Mouse (Mus musculus): Measurements from ENCODE around the gene Bcl2. TPM values are rescaled to one million over a fixed set of nuclear protein-coding genes. Genes with fewer than 3 reads are reported as not detected.
A peak's percentile ranks its signal among the peaks of the same experiment; 100 is the strongest.

The Bcl2 gene
- polyA plus RNA-seq, 1 experiment from 2014 or later = 18.5 TPM

- 76% methylated on average over 3 of the region's 3 CpGs for WGBS
- Histone ChIP-seq H3K4me3 (ENCODE audit: low read length) (no peak overlapping the region), H3K27ac (ENCODE audit: low read length) (no peak overlapping the region), H3K27me3 (ENCODE audit: control insufficient read depth, insufficient read depth, low read depth, low read length) (no peaks in the 10 kb centered on the region), H3K9me3 (ENCODE audit: control insufficient read depth, low read length) (no peaks in the 10 kb centered on the region), H3K9ac (ENCODE audit: low read length) (no peak overlapping the region), H3K36me3 (ENCODE audit: control insufficient read depth, insufficient read depth, low read length) (no peaks in the 10 kb centered on the region), H3K4me2 (ENCODE audit: low read depth, low read length) (no peak overlapping the region), H3K4me1 (replicated peaks; ENCODE audit: control insufficient read depth, insufficient read depth, low read length) (peaks cover 2% of the 10 kb centered on the region; the same call in 1 of the 2 replicates)
- no peak for ATAC-seq (ENCODE audit: low read depth)
Measured at GRCm38 (mm10) chr1:106618814-106619213, 95.3 kb downstream of the Bcl2 start.

DNA sequence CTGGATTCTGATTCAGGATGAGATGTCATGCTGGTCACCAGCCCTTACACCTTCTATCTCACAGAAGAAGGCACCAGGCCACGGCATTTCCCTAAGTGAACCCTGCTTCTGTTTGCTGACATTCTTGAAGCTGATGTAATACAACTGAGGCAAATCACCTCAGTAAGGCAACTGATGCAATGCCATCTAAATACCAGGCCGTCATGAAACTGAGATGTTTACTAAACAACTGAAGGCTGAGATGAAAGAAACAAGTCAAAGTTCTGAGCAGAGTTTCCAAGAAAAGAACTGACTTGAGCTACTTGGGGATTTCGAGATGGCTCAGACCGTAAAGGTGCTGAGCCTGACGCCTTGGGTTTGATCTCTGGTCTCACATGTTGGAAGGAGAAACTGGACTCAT is 97.1 kb downstream of the Bcl2 start:
- H3K9ac ChIP-seq (ENCODE audit: low read length) = no peak overlapping the region
- no peak for ATAC-seq (ENCODE audit: low read depth)
- H3K9me3 ChIP-seq (ENCODE audit: control insufficient read depth, low read length) = no peaks in the 10 kb centered on the region
- H3K4me1 ChIP-seq (replicated peaks; ENCODE audit: control insufficient read depth, insufficient read depth, low read length) = peaks cover 4% of the 10 kb centered on the region; the same call in 1 of the 2 replicates
- H3K36me3 ChIP-seq (ENCODE audit: control insufficient read depth, insufficient read depth, low read length) = no peaks in the 10 kb centered on the region
- H3K27me3 ChIP-seq (ENCODE audit: control insufficient read depth, insufficient read depth, low read depth, low read length) = no peaks in the 10 kb centered on the region
- no peak overlapping the region for H3K4me2 ChIP-seq (ENCODE audit: low read depth, low read length)
- no peak overlapping the region for H3K27ac ChIP-seq (ENCODE audit: low read length)
- WGBS = 73% methylated on average over 5 of the region's 5 CpGs
- H3K4me3 ChIP-seq (ENCODE audit: low read length) = no peak overlapping the region

GRCm38 (mm10) chr1:106613371-106613770 is 100.7 kb downstream of the Bcl2 start:
- ATAC-seq (ENCODE audit: low read depth) = no peak
- H3K9me3 ChIP-seq (ENCODE audit: control insufficient read depth, low read length) = no peaks in the 10 kb centered on the region
- H3K4me2 ChIP-seq (ENCODE audit: low read depth, low read length) = no peak overlapping the region
- H3K9ac ChIP-seq (ENCODE audit: low read length) = no peak overlapping the region
- H3K27me3 ChIP-seq (ENCODE audit: control insufficient read depth, insufficient read depth, low read depth, low read length) = no peaks in the 10 kb centered on the region
- no peaks in the 10 kb centered on the region for H3K36me3 ChIP-seq (ENCODE audit: control insufficient read depth, insufficient read depth, low read length)
- H3K4me3 ChIP-seq (ENCODE audit: low read length) = no peak overlapping the region
- H3K27ac ChIP-seq (ENCODE audit: low read length) = no peak overlapping the region
- WGBS = 77% methylated on average over 5 of the region's 5 CpGs
- H3K4me1 ChIP-seq (replicated peaks; ENCODE audit: control insufficient read depth, insufficient read depth, low read length) = peaks cover 8% of the 10 kb centered on the region

- H3K9ac ChIP-seq (ENCODE audit: low read length) = no peak overlapping the region
- H3K27ac ChIP-seq (ENCODE audit: low read length) = no peak overlapping the region
- no peak for ATAC-seq (ENCODE audit: low read depth)
- H3K9me3 ChIP-seq (ENCODE audit: control insufficient read depth, low read length) = no peaks in the 10 kb centered on the region
- H3K4me2 ChIP-seq (ENCODE audit: low read depth, low read length) = no peak overlapping the region
- H3K27me3 ChIP-seq (ENCODE audit: control insufficient read depth, insufficient read depth, low read depth, low read length) = no peaks in the 10 kb centered on the region
- no peaks in the 10 kb centered on the region for H3K36me3 ChIP-seq (ENCODE audit: control insufficient read depth, insufficient read depth, low read length)
- 66% methylated on average over 8 of the region's 8 CpGs for WGBS
- H3K4me1 ChIP-seq (replicated peaks; ENCODE audit: control insufficient read depth, insufficient read depth, low read length) = peaks cover 8% of the 10 kb centered on the region
- no peak overlapping the region for H3K4me3 ChIP-seq (ENCODE audit: low read length)
Measured at GRCm38 (mm10) chr1:106612166-106613031, 101.7 kb downstream of the Bcl2 start.

- H3K36me3 ChIP-seq (ENCODE audit: control insufficient read depth, insufficient read depth, low read length) = no peaks in the 10 kb centered on the region
- no peak for ATAC-seq (ENCODE audit: low read depth)
- 69% methylated on average over 6 of the region's 6 CpGs for WGBS
Measured at GRCm38 (mm10) chr1:106611246-106611645, 102.8 kb downstream of the Bcl2 start.

GRCm38 (mm10) chr1:106608098-106608778 is 105.8 kb downstream of the Bcl2 start:
- Histone ChIP-seq H3K4me3 (ENCODE audit: low read length) (no peak overlapping the region), H3K36me3 (ENCODE audit: control insufficient read depth, insufficient read depth, low read length) (no peaks in the 10 kb centered on the region), H3K27ac (ENCODE audit: low read length) (peak overlapping the region; percentile 80), H3K27me3 (ENCODE audit: control insufficient read depth, insufficient read depth, low read depth, low read length) (no peaks in the 10 kb centered on the region), H3K4me1 (replicated peaks; ENCODE audit: control insufficient read depth, insufficient read depth, low read length) (peaks cover 17% of the 10 kb centered on the region), H3K4me2 (ENCODE audit: low read depth, low read length) (no peak overlapping the region), H3K9me3 (ENCODE audit: control insufficient read depth, low read length) (no peaks in the 10 kb centered on the region), H3K9ac (ENCODE audit: low read length) (peak overlapping the region; percentile 32; the same call in 1 of the 2 replicates)
- peak; percentile 86 for ATAC-seq (ENCODE audit: low read depth)
- WGBS = 29% methylated on average over 4 of the region's 4 CpGs

More at GRCm38 (mm10) chr1:106611246-106611645, 102.8 kb downstream of the Bcl2 start:
- Histone ChIP-seq H3K4me2 (ENCODE audit: low read depth, low read length) (no peak overlapping the region), H3K4me3 (ENCODE audit: low read length) (no peak overlapping the region), H3K27ac (ENCODE audit: low read length) (no peak overlapping the region), H3K9me3 (ENCODE audit: control insufficient read depth, low read length) (no peaks in the 10 kb centered on the region), H3K27me3 (ENCODE audit: control insufficient read depth, insufficient read depth, low read depth, low read length) (no peaks in the 10 kb centered on the region), H3K4me1 (replicated peaks; ENCODE audit: control insufficient read depth, insufficient read depth, low read length) (peaks cover 8% of the 10 kb centered on the region), H3K9ac (ENCODE audit: low read length) (no peak overlapping the region)

DNA sequence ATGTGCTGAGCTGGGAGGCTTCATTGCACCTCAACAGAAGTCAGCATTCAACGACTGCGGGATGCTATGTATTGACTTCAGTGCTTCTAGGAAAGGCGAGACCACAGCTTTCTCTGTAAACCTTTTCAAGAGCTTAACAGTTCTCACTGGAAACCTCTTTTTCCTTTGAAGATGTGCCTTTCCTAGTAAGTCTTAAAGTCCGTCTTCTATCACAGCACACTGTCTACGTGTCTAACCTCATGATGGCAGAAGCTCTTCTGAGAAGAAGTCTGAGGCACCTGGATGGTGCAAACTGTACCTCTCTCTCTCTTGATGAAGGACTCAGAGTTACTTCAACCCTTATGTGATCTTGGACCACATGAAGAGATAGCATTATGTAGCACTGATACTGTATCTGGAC is 107.1 kb downstream of the Bcl2 start:
- H3K27me3 ChIP-seq (ENCODE audit: control insufficient read depth, insufficient read depth, low read depth, low read length) = no peaks in the 10 kb centered on the region
- peaks cover 26% of the 10 kb centered on the region for H3K4me1 ChIP-seq (replicated peaks; ENCODE audit: control insufficient read depth, insufficient read depth, low read length)
- H3K27ac ChIP-seq (ENCODE audit: low read length) = no peak overlapping the region
- no peaks in the 10 kb centered on the region for H3K36me3 ChIP-seq (ENCODE audit: control insufficient read depth, insufficient read depth, low read length)
- H3K9me3 ChIP-seq (ENCODE audit: control insufficient read depth, low read length) = no peaks in the 10 kb centered on the region
- H3K4me2 ChIP-seq (ENCODE audit: low read depth, low read length) = no peak overlapping the region
- WGBS = 82% methylated on average over 5 of the region's 5 CpGs
- H3K9ac ChIP-seq (ENCODE audit: low read length) = no peak overlapping the region
- H3K4me3 ChIP-seq (ENCODE audit: low read length) = no peak overlapping the region
- no peak for ATAC-seq (ENCODE audit: low read depth)

DNA sequence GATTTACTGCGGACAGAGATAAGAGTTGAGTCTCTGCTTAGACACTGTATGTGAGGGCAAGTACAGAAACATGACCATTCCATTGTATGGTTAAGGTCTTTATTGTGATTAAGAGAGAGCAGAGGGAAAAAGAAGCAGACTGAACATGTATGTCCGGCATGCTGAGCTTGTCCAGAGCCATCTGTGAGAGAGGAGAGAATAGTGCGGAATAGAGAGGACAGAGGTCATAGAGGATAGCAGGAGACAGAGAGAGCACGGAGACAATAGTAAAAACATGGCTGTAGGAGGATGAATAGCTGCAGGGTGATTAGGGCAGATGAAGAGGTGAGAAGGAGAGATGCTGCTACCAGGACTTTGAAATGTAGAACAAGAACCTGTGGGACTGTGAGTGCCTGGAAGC is 110.7 kb downstream of the Bcl2 start:
- Histone ChIP-seq H3K36me3 (ENCODE audit: control insufficient read depth, insufficient read depth, low read length) (no peaks in the 10 kb centered on the region), H3K27ac (ENCODE audit: low read length) (no peak overlapping the region; the same call in 1 of the 2 replicates), H3K4me3 (ENCODE audit: low read length) (no peak overlapping the region), H3K9me3 (ENCODE audit: control insufficient read depth, low read length) (no peaks in the 10 kb centered on the region), H3K4me2 (ENCODE audit: low read depth, low read length) (no peak overlapping the region), H3K9ac (ENCODE audit: low read length) (no peak overlapping the region), H3K4me1 (replicated peaks; ENCODE audit: control insufficient read depth, insufficient read depth, low read length) (peaks cover 20% of the 10 kb centered on the region), H3K27me3 (ENCODE audit: control insufficient read depth, insufficient read depth, low read depth, low read length) (no peaks in the 10 kb centered on the region)
- WGBS = 38% methylated on average over 4 of the region's 4 CpGs
- ATAC-seq (ENCODE audit: low read depth) = no peak

- 15% methylated on average over 6 of the region's 6 CpGs for WGBS
- Histone ChIP-seq H3K9ac (ENCODE audit: low read length) (no peak overlapping the region), H3K36me3 (ENCODE audit: control insufficient read depth, insufficient read depth, low read length) (no peaks in the 10 kb centered on the region), H3K4me1 (replicated peaks; ENCODE audit: control insufficient read depth, insufficient read depth, low read length) (peaks cover 20% of the 10 kb centered on the region), H3K27ac (ENCODE audit: low read length) (peak overlapping the region; percentile 47), H3K27me3 (ENCODE audit: control insufficient read depth, insufficient read depth, low read depth, low read length) (no peaks in the 10 kb centered on the region), H3K9me3 (ENCODE audit: control insufficient read depth, low read length) (no peaks in the 10 kb centered on the region), H3K4me3 (ENCODE audit: low read length) (no peak overlapping the region), H3K4me2 (ENCODE audit: low read depth, low read length) (peak overlapping the region; percentile 27)
- 0 out of 2 replicates have a peak, but pooled peaks have one; percentile 42 for ATAC-seq (ENCODE audit: low read depth)
Measured at GRCm38 (mm10) chr1:106602941-106603340, 111.1 kb downstream of the Bcl2 start.

Data from lung, embryonic 16.5 days (tissue).